Mouse (Mus musculus) liver, adult (tissue): ENCODE results near the gene Cwc25.

Experiments
- GATA4 ChIP-seq: IDR thresholded peaks from 2 replicates; pipeline ENCODE4 v1.6.1; 2014; ENCODE audit warnings: mild to moderate bottlenecking, low read length; ENCODE audit not compliant: insufficient replicate concordance

Gene Cwc25

DNA sequence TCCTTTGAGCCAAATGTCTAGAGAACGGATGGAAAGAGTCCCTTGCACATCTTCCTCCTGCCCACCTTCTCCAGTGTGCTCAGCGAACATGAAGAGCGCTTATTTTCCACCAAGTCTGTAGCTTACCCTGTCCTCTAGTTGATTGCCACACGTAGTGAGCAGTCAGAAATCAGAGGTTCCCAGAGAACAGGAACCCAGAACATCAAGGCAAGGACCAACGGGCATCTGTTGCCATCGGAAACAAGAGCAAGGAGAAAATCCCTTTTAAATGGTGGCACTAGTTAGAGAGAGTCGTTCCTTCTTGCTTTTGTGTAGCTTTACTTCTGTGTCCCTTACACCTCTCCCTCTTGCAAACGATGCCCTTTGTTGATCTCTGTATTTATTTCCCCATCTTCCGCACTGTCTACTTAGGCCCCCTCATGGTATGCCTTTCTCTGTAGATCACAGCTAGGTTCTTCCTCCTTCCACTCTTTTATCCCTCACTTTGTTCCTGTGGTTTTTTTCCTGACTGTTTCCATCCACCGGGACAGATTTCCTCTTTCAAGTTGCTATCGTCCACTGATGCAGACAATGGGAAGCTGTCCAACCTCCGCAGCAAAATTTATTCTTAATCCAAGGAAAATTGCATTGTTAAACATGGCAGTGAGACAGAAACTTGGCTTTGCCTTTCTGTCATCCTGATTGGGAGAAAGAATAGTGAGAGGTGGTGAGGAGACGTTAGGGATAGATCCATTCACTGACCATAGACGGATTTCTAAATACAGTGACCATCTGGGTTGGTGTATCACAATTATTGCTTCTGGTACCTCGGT is 64.6 kb downstream of the Cwc25 start:
- TF ChIP-seq GATA4 = no peak

DNA sequence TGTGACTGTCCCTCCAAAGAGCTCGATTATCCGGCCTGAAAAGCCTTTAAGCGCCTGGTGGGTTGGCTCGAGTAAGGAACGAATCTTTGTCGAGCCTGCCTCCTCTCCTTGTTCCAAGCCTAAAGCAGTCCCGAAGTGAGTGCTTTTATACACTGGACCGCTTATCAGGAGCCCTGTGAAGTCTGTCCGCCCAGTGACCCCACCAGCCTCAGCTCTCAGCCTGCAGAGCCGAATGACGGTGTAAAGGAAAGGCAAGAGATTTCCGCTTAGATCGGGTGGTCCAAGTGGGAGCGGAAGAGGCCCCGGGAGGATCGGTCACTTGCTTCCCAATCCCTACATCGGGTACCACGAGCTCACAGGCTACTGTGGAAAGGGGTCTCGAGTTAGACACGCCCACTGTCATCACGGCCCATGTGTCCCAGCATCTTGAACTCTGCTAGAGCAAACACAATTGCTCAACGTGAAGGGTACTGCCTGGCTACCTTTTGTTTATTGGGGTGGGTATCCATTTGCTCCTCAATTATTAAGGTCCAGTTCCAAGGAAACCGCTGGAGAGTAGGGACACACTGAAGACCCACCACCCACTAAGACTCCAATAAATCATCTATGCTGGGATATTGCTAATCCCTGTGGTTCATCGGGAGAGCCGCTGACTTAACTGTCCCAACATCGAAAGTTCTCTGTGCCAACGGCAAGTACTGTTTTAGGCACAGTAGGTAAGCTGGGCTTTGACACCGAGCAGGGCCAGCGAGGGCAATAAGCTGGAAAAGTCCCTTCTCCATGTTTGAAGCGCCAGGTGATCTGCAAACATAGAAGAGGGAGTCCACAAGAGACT is 65.4 kb downstream of the Cwc25 start:
- TF ChIP-seq GATA4 = no peak; the same call in 1 of the 2 replicates

DNA sequence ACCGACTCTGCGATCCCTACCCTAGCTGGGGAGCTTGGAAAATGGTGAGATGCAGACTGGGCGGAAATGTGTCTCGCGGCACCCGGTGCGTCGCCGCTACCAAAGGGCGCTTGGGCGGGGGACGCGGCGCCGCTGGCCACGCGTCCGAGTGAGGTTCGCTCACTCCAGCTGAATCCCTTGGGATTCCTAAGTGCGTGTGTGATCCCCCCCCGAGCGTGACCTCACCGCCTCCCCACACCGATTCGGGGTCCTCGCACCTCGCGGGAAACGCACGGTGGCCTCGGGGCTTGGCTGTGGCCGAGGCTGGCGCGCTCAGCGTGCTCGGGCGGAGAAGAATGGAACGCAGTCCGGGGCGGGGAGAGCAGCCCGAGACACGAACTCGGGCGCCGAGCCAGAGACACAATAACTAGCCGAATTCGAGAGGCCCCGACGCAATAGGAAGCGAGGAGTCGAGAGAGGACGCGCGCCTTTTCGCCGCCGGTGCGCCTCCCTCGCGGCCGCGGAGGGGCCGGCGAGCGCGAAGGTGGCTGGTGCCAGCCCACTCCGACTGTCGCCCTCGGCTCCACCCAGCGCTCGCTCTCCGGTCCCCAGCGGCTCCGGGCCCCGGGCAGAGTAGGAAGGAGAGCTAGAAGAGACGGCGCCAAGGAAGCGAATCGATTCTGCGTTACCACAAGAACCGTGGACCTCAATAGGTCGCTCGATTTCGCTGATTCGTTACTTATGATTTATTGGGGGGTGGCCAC is 66.2 kb downstream of the Cwc25 start, which contains the start of gene Pcgf2:
Gene Pcgf2, minus strand, starts transcription at position 495 of the 743 bp plus-strand sequence.
- TF ChIP-seq GATA4 = no peak

DNA sequence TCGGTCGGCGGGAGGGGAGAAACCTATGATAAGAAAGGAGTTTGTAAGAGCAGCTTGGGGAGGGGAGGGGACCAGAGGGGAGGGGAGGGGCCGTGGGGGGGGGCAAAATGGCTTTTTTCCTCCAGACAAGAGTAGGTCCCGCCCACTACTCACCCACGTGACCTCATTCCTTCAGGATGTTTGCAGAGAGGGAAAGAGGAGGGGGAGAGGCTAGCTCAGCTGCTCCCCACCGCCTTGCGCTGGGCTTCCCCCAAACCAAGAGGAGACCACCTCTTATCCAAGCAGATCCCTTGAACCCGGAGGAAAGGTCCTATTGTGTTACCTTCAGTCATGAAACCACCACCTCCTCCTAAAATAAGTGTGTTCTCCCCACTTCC is 66.7 kb downstream of the Cwc25 start:
- TF ChIP-seq GATA4 = no peak

DNA sequence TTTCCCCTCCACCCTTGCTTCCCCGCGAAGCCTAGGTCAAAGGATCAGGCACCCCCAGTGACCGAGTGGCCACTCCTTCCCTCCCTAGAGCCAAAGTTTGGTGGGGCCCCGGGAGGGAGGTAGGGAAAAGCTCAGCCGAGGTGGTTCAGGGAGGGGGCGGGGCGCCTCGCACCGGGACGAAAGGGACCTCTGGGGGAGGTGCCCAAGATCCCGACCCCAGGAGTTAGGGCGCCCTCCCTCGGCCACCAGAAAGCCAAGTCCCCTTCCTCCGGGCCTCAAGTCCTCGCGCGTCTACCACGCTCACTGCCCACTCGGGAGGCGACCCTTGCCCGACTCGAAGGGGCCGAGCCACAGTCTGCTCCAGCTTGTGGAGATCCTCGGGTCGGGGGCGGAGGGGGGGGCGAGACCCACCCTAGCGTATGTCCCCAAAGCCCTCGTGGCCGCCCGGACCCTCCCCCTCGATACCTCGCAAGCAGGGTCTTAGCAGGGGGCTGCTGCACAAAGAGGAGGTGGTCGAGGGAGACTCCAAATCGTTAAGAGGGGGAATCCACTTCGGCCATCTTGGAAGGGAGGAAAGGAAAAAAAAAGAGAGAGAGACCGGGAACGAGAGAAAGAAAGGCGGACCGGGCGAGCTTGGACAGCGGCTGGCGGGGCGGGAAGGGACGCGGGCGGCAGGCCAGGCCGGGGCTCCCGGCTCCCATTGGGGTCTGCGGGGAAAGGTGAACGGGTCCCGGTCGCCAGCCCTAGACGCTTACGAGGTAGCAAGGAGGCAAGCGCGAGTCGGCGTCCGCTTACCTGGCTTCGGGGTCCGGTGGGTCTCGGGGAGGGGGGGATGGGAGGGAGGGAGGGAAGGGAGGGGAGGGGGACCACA is 67.4 kb downstream of the Cwc25 start:
- TF ChIP-seq GATA4 = no peak

DNA sequence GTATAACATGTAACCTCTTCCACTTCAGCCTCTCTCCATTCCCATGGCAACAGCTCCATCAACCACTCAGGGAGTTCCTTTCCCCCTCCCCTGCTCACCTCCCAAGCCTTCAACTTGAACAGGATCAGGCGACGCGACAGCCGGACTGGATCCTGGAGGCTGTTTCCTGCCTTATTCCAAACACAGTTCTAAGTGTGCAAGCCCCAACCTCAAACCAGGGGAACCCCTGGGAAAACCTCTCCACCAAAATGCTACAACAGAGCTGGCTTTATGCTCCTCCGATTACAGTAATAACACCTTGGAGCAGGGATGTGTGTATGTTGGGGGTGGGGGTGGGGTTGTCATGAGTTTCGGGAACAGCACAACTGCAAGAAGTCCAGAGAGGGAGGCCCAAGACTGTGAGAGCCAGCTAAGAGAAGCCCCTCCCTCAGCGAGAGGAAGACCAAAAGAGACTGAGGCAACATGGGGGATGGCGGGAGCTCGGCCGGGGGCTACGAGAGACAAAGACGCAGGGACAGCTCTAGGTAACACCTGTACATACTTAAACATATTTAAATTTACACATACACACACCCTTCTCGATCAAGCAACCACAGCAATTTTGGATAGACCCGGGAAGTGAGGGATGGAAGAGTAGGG is 68.3 kb downstream of the Cwc25 start:
- no peak for TF ChIP-seq GATA4

DNA sequence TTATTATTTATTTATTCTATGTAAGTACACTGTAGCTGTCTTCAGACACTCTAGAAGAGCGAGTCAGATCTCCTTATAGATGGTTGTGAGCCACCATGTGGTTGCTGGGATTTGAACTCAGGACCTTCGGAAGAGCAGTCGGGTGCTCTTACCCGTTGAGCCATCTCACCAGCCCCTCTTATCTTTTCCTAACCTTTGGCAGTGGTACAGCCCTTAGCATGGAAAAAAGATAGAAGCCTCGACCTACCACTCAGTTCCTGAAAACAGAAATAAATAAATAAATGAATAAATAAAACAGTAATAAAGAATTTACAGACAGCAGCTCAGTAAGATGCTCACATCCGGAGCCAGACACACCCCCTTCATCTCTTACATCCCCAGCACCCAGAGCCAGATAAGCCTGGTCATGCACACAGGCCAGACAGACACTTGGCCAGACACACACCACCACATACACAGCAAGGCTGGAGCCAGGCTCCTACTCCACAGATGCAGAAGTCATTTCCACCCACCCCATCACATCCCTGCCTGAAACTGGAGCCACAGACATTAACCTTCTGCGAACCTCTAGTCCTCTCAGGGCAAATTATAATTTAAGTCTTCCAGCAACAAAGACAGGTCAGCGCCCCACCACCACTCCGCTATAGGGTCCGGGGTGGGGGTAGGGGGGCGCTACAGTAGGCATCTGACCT is 69.0 kb downstream of the Cwc25 start:
- TF ChIP-seq GATA4 = no peak

DNA sequence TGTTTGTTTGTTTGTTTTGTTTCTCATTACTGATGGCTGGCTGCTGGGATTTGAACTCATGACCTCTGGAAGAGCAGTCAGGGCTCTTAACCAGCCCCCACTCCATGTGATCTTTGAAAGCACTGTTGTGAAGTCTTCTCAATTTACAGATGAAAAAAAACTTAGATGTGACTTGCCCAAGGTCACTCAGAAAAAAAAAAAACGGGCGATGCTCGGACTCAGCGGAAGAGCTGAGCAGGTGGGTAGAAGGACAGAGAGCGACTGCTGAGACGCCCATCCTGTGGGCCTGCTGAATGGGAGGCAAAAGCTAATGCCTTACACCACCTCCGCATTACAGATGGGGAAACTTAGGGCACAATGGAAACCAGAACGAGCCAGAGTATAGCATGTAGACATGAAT is 69.7 kb downstream of the Cwc25 start:
- TF ChIP-seq GATA4 = no peak

DNA sequence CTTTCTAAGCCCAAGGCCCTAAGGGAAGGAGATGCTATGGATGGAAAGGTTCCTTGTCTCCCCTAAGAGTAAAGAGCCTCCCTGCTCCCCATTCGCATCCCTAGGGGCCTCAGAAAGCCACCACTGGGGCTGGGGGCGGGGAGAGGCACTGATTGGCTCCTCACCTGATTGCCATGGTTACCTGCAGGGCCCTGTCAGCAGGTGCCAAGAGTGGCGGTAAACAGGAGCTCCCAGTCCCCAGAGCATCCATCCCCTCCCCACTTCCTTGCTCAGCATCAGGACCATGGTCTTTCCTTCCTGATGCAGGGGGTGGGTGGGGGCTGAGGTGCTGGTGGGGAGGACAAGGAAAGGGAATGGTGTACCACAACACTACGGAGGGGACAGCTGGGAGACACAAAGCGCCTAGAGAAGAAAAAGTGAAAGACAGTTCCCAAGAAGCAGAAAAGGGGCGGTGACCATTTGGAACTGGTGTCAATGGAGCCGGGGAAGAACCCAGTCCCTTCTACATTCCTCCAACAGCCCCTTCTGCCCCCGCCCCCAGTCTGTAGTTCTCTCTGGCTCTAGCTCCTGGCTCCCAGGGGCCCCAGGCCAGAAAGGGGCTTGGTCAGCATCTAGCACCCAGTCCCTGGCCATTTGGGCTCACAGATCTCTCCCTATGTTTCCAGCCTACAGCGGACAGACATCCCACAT is 70.5 kb downstream of the Cwc25 start:
- TF ChIP-seq GATA4 = no peak
